Mouse (Mus musculus) kidney, adult 2 months (tissue): Measurements from ENCODE around the gene Hmga2. TPM values are rescaled to one million over a fixed set of nuclear protein-coding genes. Genes with fewer than 3 reads are reported as not detected.
A peak's percentile ranks its signal among the peaks of the same experiment; 100 is the strongest.

Experiments
- DNase-seq: peaks from one replicate; pipeline ENCODE4 v3.0.0; 2021
- H3K27ac ChIP-seq: fragments of 200-500 bp; 2 replicates; pipeline ENCODE4 v1.5.1; 2012; ENCODE audit warnings: low read depth, low read length, control low read depth, inconsistent platforms; ENCODE audit not compliant: insufficient read depth
- H3K27me3 ChIP-seq: fragments of 200-500 bp; replicated peaks from 2 replicates; pipeline ENCODE4 v1.6.1; 2012; ENCODE audit warnings: mild to moderate bottlenecking, moderate library complexity, low read length, inconsistent platforms; ENCODE audit not compliant: control insufficient read depth, insufficient read depth
- H3K36me3 ChIP-seq: fragments of 200-500 bp; 2 replicates; pipeline ENCODE4 v1.6.1; 2012; ENCODE audit warnings: mild to moderate bottlenecking, moderate library complexity, low read length, inconsistent platforms; ENCODE audit not compliant: control insufficient read depth, insufficient read depth
- H3K4me1 ChIP-seq: fragments of 200-500 bp; 2 replicates; pipeline ENCODE4 v1.6.1; 2011; ENCODE audit warnings: low read length; ENCODE audit not compliant: control insufficient read depth, insufficient read depth
- H3K4me3 ChIP-seq: fragments of 200-500 bp; 2 replicates; pipeline ENCODE4 v1.5.1; 2011; ENCODE audit warnings: mild to moderate bottlenecking, low read depth, low read length, control low read depth; ENCODE audit not compliant: insufficient read depth
- CTCF ChIP-seq: fragments of 200-500 bp; conservative IDR thresholded peaks from 2 replicates; pipeline ENCODE4 v1.5.1; 2011; ENCODE audit warnings: low read depth, mild to moderate bottlenecking, control low read depth, low read length, moderate library complexity, mixed read lengths; ENCODE audit not compliant: insufficient read depth, insufficient read length
- POLR2A ChIP-seq: fragments of 200-500 bp; IDR thresholded peaks from one replicate; pipeline ENCODE4 v1.6.1; 2011; ENCODE audit warnings: low read depth, low read length, control low read depth
- WGBS: fragments of 180-500 bp; shearing (Covaris S2); methylation state at CpG from one replicate; pipeline ENCODE4 v1.1.7; 2018; 5-methylcytosine and 5-hydroxymethylcytosine counted together
- polyA plus RNA-seq: library from polyadenylated mRNA; depleted of rRNA; stranded (reverse); fragments of >200 nt; gene quantifications from 2 replicates; pipeline ENCODE4 v1.2.3, GENCODE M21; 2012

The Hmga2 gene
- polyA plus RNA-seq, 1 experiment: 0.09 TPM

GRCm38 (mm10) chr10:120428430-120429198, 47.7 kb downstream of the Hmga2 start:
- Histone ChIP-seq H3K27me3 (no peaks in the 10 kb centered on the region), H3K27ac (no peak overlapping the region), H3K4me3 (peak overlapping the region; percentile 49), H3K36me3 (no peaks in the 10 kb centered on the region), H3K4me1 (0 out of 2 replicates have a peak, but pooled peaks cover 4% of the 10 kb centered on the region)
- TF ChIP-seq POLR2A (no peak), CTCF (no peak)
- 26% methylated on average over 33 of the region's 33 CpGs for WGBS
- DNase-seq: peak; percentile 27

GRCm38 (mm10) chr10:120426086-120426610, 50.1 kb downstream of the Hmga2 start:
- DNase-seq: no peak
- 71% methylated on average over 14 of the region's 14 CpGs for WGBS
- no peak for TF ChIP-seq POLR2A
- TF ChIP-seq CTCF: no peak
- no peak overlapping the region for H3K4me3 ChIP-seq
- H3K27me3 ChIP-seq: no peaks in the 10 kb centered on the region
- no peak overlapping the region for H3K27ac ChIP-seq
- peaks cover 10% of the 10 kb centered on the region; the same call in 1 of the 2 replicates for H3K4me1 ChIP-seq
- no peaks in the 10 kb centered on the region for H3K36me3 ChIP-seq

- Histone ChIP-seq H3K4me1 (peaks cover 6% of the 10 kb centered on the region; the same call in 1 of the 2 replicates), H3K27ac (no peak overlapping the region), H3K27me3 (no peaks in the 10 kb centered on the region), H3K4me3 (no peak overlapping the region), H3K36me3 (no peaks in the 10 kb centered on the region)
- no peak for DNase-seq
- TF ChIP-seq CTCF: no peak
- TF ChIP-seq POLR2A: no peak
- WGBS: 86% methylated on average over 9 of the region's 9 CpGs
Observed at GRCm38 (mm10) chr10:120424015-120424414, 52.3 kb downstream of the Hmga2 start.

GRCm38 (mm10) chr10:120423256-120423655, 53.0 kb downstream of the Hmga2 start:
- no peaks in the 10 kb centered on the region for H3K36me3 ChIP-seq
- H3K27ac ChIP-seq: no peak overlapping the region
- no peak overlapping the region for H3K4me3 ChIP-seq
- DNase-seq: no peak
- H3K27me3 ChIP-seq: no peaks in the 10 kb centered on the region
- 86% methylated on average over 7 of the region's 7 CpGs for whole genome bisulfite sequencing
- H3K4me1 ChIP-seq: peaks cover 6% of the 10 kb centered on the region; the same call in 1 of the 2 replicates
- TF ChIP-seq POLR2A: no peak
- TF ChIP-seq CTCF: no peak

- TF ChIP-seq CTCF (no peak), POLR2A (no peak)
- 84% methylated on average over 4 of the region's 4 CpGs for WGBS
- H3K4me1 ChIP-seq: peaks cover 6% of the 10 kb centered on the region; the same call in 1 of the 2 replicates
- no peaks in the 10 kb centered on the region for H3K27me3 ChIP-seq
- no peak for DNase-seq
- H3K4me3 ChIP-seq: no peak overlapping the region
- H3K36me3 ChIP-seq: no peaks in the 10 kb centered on the region
- H3K27ac ChIP-seq: no peak overlapping the region
Observed at GRCm38 (mm10) chr10:120422820-120423219, 53.4 kb downstream of the Hmga2 start.

GRCm38 (mm10) chr10:120422050-120422449, 54.2 kb downstream of the Hmga2 start:
- TF ChIP-seq POLR2A: no peak
- TF ChIP-seq CTCF: no peak
- Histone ChIP-seq H3K36me3 (no peaks in the 10 kb centered on the region), H3K4me3 (no peak overlapping the region), H3K27me3 (no peaks in the 10 kb centered on the region), H3K27ac (no peak overlapping the region), H3K4me1 (peaks cover 6% of the 10 kb centered on the region; the same call in 1 of the 2 replicates)
- DNase-seq: peak; percentile 80
- 19% methylated on average over 10 of the region's 10 CpGs for WGBS

- no peak overlapping the region for H3K27ac ChIP-seq
- H3K4me1 ChIP-seq: peaks cover 6% of the 10 kb centered on the region; the same call in 1 of the 2 replicates
- TF ChIP-seq CTCF (no peak), POLR2A (no peak)
- DNase-seq: no peak
- WGBS: 59% methylated on average over 15 of the region's 15 CpGs
- H3K27me3 ChIP-seq: no peaks in the 10 kb centered on the region
- no peaks in the 10 kb centered on the region for H3K36me3 ChIP-seq
- H3K4me3 ChIP-seq: no peak overlapping the region
Observed at GRCm38 (mm10) chr10:120420971-120421629, 55.2 kb downstream of the Hmga2 start.
